Mouse (Mus musculus): Measurements from ENCODE around the gene Anxa7.

Gene Anxa7

GRCm38 (mm10) chr14:20436976-20437375 is 43.0 kb downstream of the Anxa7 start:
- in situ Hi-C loops (cut with MboI; ENCODE audit: low sequenced_read_pairs), result no loop called here

- in situ Hi-C loops (cut with MboI; ENCODE audit: low sequenced_read_pairs), result no loop called here
These were observed 47.5 kb downstream of the Anxa7 start for GRCm38 (mm10) chr14:20432420-20432819.

GRCm38 (mm10) chr14:20431726-20432125 is 48.2 kb downstream of the Anxa7 start:
- in situ Hi-C loops (cut with MboI; ENCODE audit: low sequenced_read_pairs), result no loop called here

- in situ Hi-C loops (cut with MboI; ENCODE audit: low sequenced_read_pairs), result no loop called here
These were observed 50.1 kb downstream of the Anxa7 start for GRCm38 (mm10) chr14:20429833-20430232.

- in situ Hi-C loops (cut with MboI; ENCODE audit: low sequenced_read_pairs), result no loop called here
These were observed 51.3 kb downstream of the Anxa7 start for GRCm38 (mm10) chr14:20428593-20428992.

- in situ Hi-C loops (cut with MboI; ENCODE audit: low sequenced_read_pairs), result no loop called here
These were observed 56.9 kb downstream of the Anxa7 start for GRCm38 (mm10) chr14:20423046-20423445.

- in situ Hi-C loops (cut with MboI; ENCODE audit: low sequenced_read_pairs), result no loop called here
These were observed 57.7 kb downstream of the Anxa7 start for GRCm38 (mm10) chr14:20422257-20422656.
